Mouse (Mus musculus) Muller cell, postnatal 12 days (primary cell): ENCODE results near the gene Sdk2.

Experiments
- DNase-seq: peaks from one replicate; pipeline ENCODE4 v3.0.0-alpha.2; 2015; ENCODE audit errors: inconsistent ontology term

Gene Sdk2

GRCm38 (mm10) chr11:113766284-113766985, 300.4 kb downstream of the Sdk2 start:
- DNase-seq: no peak

- DNase-seq: no peak
These were observed 302.6 kb downstream of the Sdk2 start for GRCm38 (mm10) chr11:113764132-113764849.

GRCm38 (mm10) chr11:113763449-113763848, 303.4 kb downstream of the Sdk2 start:
- no peak for DNase-seq

- no peak for DNase-seq
These were observed 304.6 kb downstream of the Sdk2 start for GRCm38 (mm10) chr11:113762136-113762797.

GRCm38 (mm10) chr11:113761646-113762045, 305.2 kb downstream of the Sdk2 start:
- no peak for DNase-seq

GRCm38 (mm10) chr11:113760476-113760875, 306.4 kb downstream of the Sdk2 start:
- DNase-seq: no peak

- DNase-seq: no peak
These were observed 308.0 kb downstream of the Sdk2 start for GRCm38 (mm10) chr11:113758851-113759250.

- DNase-seq: no peak
These were observed 310.3 kb downstream of the Sdk2 start for GRCm38 (mm10) chr11:113756578-113756977.

- no peak for DNase-seq
These were observed 311.0 kb downstream of the Sdk2 start for GRCm38 (mm10) chr11:113755878-113756277.

- no peak for DNase-seq
These were observed 312.0 kb downstream of the Sdk2 start for GRCm38 (mm10) chr11:113754845-113755244.

- no peak for DNase-seq
These were observed 314.0 kb downstream of the Sdk2 start for GRCm38 (mm10) chr11:113752685-113753430.

GRCm38 (mm10) chr11:113752158-113752661, 314.6 kb downstream of the Sdk2 start:
- no peak for DNase-seq

- peak; percentile 96 for DNase-seq
These were observed 315.3 kb downstream of the Sdk2 start, which contains the start of gene Cdc42ep4 for GRCm38 (mm10) chr11:113751484-113752084. Cdc42ep4 (minus strand) TSS chr11:113751881.

- DNase-seq: peak; percentile 91
These were observed 316.0 kb downstream of the Sdk2 start for GRCm38 (mm10) chr11:113750571-113751483.

GRCm38 (mm10) chr11:113749749-113750351, 317.0 kb downstream of the Sdk2 start:
- peak; percentile 61 for DNase-seq

GRCm38 (mm10) chr11:113748797-113749521, 317.9 kb downstream of the Sdk2 start:
- DNase-seq: peak; percentile 58

- DNase-seq: no peak
These were observed 319.0 kb downstream of the Sdk2 start for GRCm38 (mm10) chr11:113747725-113748380.

GRCm38 (mm10) chr11:113747056-113747455, 319.8 kb downstream of the Sdk2 start:
- peak; percentile 56 for DNase-seq
